Mouse (Mus musculus) neural tube, embryonic 11.5 days (tissue): ENCODE data around the gene Sec61b. TPM values are rescaled to one million over a fixed set of nuclear protein-coding genes. Genes with fewer than 3 reads are reported as not detected.

Experiments used
- ATAC-seq: fragments of 200-750 bp; cut with Nextera tagmentation; 2 replicates; pipeline ENCODE4 v1.8.0; 2017; ENCODE audit warnings: moderate number of reproducible peaks, mild to moderate bottlenecking, moderate TSS enrichment, moderate library complexity; ENCODE audit not compliant: insufficient read depth, low FRiP score, low TSS enrichment
- DNase-seq: peaks from one replicate; pipeline ENCODE4 v3.0.0-alpha.2; 2015; ENCODE audit warnings: low spot score
- H3K27ac ChIP-seq: fragments of 300-500 bp; sonication (generic); 2 replicates; pipeline ENCODE4 v1.5.1; 2014; ENCODE audit warnings: low read depth, mild to moderate bottlenecking, low read length
- H3K27me3 ChIP-seq: fragments of 300-500 bp; sonication (generic); 2 replicates; pipeline ENCODE4 v1.6.1; 2014; ENCODE audit warnings: mild to moderate bottlenecking, low read length, mixed read lengths; ENCODE audit not compliant: control insufficient read depth, insufficient read depth
- H3K36me3 ChIP-seq: fragments of 300-500 bp; sonication (generic); 2 replicates; pipeline ENCODE4 v1.6.1; 2014; ENCODE audit warnings: mild to moderate bottlenecking, low read length, moderate library complexity, mixed read lengths; ENCODE audit not compliant: control insufficient read depth, insufficient read depth
- H3K4me1 ChIP-seq: fragments of 300-500 bp; sonication (generic); 2 replicates; pipeline ENCODE4 v1.6.1; 2014; ENCODE audit warnings: low read length, mixed read lengths; ENCODE audit not compliant: control insufficient read depth, insufficient read depth
- H3K4me2 ChIP-seq: fragments of 300-500 bp; sonication (generic); 2 replicates; pipeline ENCODE4 v1.6.1; 2014; ENCODE audit warnings: low read depth, mild to moderate bottlenecking, moderate library complexity
- H3K4me3 ChIP-seq: fragments of 300-500 bp; sonication (generic); 2 replicates; pipeline ENCODE4 v1.5.1; 2014; ENCODE audit warnings: low read depth, low read length
- H3K9ac ChIP-seq: fragments of 300-500 bp; sonication (generic); 2 replicates; pipeline ENCODE4 v1.6.1; 2014; ENCODE audit warnings: mild to moderate bottlenecking, low read length
- H3K9me3 ChIP-seq: fragments of 300-500 bp; sonication (generic); 2 replicates; pipeline ENCODE4 v1.6.1; 2016; ENCODE audit warnings: low read length; ENCODE audit not compliant: control insufficient read depth
- WGBS: fragments of 180-500 bp; shearing (Covaris S2); extraction: QIAGEN DNeasy Blood & Tissue Kit; methylation state at CpG from one replicate; pipeline ENCODE4 v1.1.7; 2014; 5-methylcytosine and 5-hydroxymethylcytosine counted together
- polyA plus RNA-seq: library from polyadenylated mRNA; unstranded; fragments of >200 nt; fragmentation: Nextera tagmentation; extraction: Ambion mirVana; gene quantifications from 2 replicates; pipeline ENCODE4 v1.2.1, GENCODE M21; 2014

Gene Sec61b
- polyA plus RNA-seq, 1 experiment from 2014 or later: 350 TPM

GRCm38 (mm10) chr4:47521884-47522605, 47.6 kb downstream of the Sec61b start:
- Histone ChIP-seq H3K9me3 (no peaks in the 10 kb centered on the region), H3K36me3 (no peaks in the 10 kb centered on the region), H3K4me1 (no peaks in the 10 kb centered on the region), H3K4me2 (no peak overlapping the region), H3K27me3 (no peaks in the 10 kb centered on the region), H3K27ac (no peak overlapping the region), H3K4me3 (no peak overlapping the region), H3K9ac (no peak overlapping the region)
- WGBS: 89% methylated on average over 6 of the region's 6 CpGs
- ATAC-seq (no peak), DNase-seq (no peak)

GRCm38 (mm10) chr4:47529866-47530265, 55.4 kb downstream of the Sec61b start:
- H3K36me3 ChIP-seq: no peaks in the 10 kb centered on the region
- H3K4me2 ChIP-seq: no peak overlapping the region
- no peak overlapping the region for H3K4me3 ChIP-seq
- no peak overlapping the region for H3K27ac ChIP-seq
- H3K9ac ChIP-seq: no peak overlapping the region
- H3K4me1 ChIP-seq: no peaks in the 10 kb centered on the region
- DNase-seq (no peak), ATAC-seq (no peak)
- WGBS: 91% methylated on average over 4 of the region's 4 CpGs
- no peaks in the 10 kb centered on the region for H3K27me3 ChIP-seq
- no peaks in the 10 kb centered on the region for H3K9me3 ChIP-seq

Other genes with a start within 250 kb of the Sec61b start
- gene Tgfbr1, start 121.4 kb upstream of the Sec61b start, polyA plus RNA-seq: 111 TPM in 2 replicates
- 150 and 162 TPM in 2 replicates for gene Alg2, start 325 bp upstream of the Sec61b start, polyA plus RNA-seq